Mouse (Mus musculus): ENCODE measurements around the gene Gak.

DNA sequence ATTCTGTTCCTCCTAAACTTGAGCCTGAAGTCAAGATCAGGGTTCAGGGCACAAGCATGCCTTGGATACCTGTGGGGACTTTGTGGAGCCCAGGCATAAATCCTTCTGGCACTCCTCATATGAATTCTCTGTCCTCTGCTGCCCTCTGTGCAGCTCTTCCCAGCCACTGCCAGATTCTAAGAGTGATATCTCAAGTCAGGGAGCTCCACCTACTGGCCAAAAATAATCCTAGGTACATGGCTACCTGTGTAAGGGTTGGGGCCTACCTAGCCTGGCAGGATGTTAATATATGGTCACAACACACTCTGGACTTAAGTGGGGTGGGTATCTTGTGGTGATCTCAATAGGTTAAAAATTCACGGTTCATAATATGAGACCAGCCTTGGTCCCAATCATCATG, 22.3 kb upstream of the Gak start:
- no peak for TF ChIP-seq EP300 (optimal IDR thresholded peaks at IDR 0.05)
- TF ChIP-seq CTCF (IDR thresholded peaks at IDR 0.05; ENCODE audit: low read depth) = peak; percentile 84

All from stomach, postnatal 0 days (tissue).